Mouse (Mus musculus): ENCODE results near the gene Coro1b. TPM values are rescaled to one million over a fixed set of nuclear protein-coding genes. Genes with fewer than 3 reads are reported as not detected.

The Coro1b gene
- polyA plus RNA-seq (2012; rRNA removed), result 376 and 395 TPM in 2 replicates

DNA sequence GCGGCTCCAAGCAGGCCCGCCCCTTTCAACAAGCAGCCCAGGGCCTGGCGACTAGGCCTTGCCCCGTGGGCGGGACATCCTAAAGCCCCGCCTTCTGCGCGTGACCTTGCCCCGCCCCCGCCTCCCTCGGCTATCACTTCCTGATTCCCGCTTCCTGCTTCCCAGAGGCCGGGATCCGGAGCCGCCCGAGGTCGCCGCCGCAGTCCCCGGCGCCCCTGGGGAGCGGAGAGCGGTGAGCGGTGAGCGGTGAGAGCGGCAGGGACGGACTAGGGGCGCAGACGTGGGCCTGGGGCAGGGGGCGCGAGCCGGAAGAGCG lies at the start of gene Coro1b:
Gene Coro1b, plus strand, starts transcription at position 129 of the 316 bp plus-strand sequence.

DNA sequence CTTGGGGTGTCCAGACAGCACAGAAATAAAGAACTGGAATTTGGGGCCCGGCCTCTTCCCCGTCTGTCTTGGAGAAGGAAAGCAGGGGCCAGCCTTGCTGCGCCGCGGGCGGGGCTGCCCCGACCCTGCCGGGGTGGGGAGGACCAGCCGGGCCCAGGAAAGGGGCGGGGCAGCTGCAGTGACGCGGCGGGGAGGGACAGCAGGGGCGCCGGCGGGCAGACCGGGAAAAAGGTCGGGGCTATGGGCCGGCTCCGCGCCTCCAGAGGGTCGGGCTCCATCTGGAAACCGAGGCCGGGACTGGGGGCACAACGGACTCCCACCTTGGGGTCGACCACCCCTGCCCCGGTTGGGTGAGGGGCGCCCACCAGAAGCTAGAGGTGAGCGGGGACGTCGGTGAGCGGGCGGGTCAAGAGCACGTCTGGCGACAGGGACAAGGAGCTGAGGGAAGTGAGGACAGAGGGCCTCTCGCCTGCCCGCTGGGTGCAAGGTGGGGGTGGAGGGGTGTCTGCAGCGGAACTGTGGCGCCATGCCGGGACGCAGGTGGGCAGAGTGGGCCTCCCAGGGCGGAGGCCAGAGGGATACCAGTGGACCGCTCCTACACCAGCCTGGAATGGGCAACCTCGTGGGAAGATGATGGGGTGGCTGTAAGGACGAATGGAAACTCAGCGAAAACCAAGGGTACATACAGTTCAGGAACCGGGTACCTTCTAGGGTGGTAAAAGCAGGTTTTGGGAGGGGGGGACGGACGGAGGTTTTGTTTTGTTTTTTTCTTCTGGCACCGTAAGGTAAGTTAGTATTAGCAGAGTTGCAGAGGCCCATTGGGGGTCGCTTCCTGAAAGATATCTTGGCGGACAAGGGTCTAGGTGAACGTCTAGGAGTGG lies 48.3 kb upstream of the Coro1b start, which contains the start of gene Pitpnm1:
Gene Pitpnm1, plus strand, starts transcription at position 162 of the 881 bp plus-strand sequence.

DNA sequence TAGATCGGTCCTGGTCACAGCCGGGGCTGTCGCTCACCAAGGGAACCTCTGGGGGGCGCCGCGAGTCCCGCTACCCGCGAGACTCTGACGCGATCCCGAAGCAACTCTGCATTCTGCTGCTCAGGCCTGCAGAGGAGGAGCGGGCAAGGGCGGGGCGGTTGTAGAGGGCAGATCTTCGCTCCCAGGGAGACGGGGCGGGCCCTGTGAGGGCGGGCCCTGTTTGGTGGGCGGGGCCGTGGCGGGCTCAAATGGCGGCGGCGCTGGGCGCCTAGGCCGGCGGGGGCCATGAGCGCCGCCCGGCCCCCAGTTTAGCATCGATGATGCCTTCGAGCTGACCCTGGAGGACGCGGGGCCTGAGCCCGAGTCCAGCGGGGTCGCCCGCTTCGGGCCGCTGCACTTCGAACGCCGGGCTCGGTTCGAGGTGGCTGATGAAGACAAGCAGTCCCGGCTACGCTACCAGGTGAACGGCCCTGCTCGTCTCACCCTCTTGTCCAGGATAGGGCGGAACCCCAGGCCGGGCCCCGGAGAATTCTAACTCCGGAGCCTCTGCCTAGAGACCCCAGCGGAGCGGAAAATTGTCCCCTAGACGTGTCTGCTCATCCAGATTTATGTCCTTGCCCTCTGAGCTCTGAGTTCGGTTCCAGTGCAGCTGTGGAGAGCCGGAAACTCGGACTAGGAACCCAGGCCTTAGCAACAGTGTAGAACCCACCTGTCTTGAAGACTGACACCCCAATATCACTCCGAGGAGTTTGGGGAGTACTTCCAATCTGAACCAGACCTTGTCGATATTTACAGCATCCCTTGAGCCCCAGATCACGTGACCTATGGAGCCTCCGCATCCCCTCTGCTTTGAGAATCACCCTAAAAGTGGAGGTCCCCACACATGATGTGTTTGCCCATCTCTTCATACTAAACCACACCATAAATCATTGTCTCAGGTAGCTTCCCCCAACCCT lies 22.4 kb upstream of the Coro1b start, which contains the start of gene Aip:
Gene Aip, minus strand, starts transcription at position 118 of the 956 bp plus-strand sequence.

DNA sequence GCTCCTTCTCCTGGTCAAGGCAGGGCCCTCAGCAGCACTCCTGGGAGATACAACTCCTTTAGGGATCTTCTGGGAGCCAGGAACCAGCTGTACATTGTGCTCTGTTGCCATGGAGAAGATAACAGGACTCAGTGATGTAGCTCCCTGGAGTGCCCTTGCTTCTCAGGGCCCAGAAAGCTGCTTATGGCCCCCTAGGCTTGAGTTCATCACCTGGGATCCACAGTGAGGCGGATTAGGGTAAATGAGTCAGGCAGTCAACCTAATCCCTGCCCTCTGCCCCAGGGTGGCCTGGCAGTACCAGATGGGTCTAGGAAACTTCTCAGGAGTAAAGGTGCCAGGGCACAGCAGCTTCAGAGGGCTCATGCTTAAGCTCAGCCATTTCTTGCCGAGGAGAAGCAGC lies 9.0 kb upstream of the Coro1b start, which contains the start of gene Gpr152:
Gene Gpr152, plus strand, starts transcription at position 342 of the 400 bp plus-strand sequence.

DNA sequence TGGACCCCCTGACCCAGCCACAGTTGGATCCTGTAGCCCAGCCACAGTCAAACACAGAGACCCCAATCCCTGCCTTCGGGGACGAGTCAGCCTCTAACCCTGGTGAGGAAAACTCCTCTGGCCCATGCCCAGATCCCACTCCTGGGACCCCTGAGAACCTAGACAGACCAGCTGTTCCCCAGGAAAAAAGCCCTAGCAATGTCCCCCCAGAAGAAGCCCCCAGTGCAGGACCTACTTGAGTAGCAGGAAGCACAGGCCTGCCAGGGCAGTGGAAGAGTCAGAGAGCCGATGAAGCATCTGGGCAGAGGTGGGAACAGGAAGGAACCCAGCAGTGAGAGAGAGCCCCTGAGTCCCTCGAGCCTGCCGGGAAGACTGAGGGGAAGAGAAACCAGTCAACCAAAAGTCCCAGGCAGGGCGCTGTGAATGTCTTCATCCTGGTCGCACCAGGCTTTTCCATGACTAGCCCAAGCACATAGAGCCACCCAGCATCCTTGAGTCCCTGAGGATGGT lies 4.6 kb upstream of the Coro1b start, which contains the start of gene Cabp4:
Gene Cabp4, minus strand, starts transcription at position 275 of the 510 bp plus-strand sequence.

DNA sequence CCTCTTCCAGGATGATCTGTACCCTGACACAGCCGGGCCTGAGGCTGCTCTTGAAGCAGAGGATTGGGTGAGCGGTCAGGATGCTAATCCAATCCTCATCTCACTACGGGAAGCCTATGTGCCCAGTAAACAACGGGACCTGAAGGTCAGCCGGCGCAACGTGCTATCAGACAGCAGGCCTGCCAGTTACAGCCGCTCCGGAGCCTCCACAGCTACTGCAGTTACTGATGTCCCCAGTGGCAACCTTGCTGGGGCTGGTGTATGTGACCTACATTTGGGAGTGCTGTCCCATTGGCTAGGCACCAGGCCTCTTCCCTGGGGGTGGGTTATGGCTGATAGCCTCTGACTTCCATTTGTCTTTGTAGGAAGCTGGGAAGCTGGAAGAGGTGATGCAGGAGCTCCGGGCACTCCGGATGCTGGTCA lies 4.8 kb downstream of the Coro1b start, which contains the start of gene Ptprcap:
Gene Ptprcap, plus strand, starts transcription at position 373 of the 423 bp plus-strand sequence.

DNA sequence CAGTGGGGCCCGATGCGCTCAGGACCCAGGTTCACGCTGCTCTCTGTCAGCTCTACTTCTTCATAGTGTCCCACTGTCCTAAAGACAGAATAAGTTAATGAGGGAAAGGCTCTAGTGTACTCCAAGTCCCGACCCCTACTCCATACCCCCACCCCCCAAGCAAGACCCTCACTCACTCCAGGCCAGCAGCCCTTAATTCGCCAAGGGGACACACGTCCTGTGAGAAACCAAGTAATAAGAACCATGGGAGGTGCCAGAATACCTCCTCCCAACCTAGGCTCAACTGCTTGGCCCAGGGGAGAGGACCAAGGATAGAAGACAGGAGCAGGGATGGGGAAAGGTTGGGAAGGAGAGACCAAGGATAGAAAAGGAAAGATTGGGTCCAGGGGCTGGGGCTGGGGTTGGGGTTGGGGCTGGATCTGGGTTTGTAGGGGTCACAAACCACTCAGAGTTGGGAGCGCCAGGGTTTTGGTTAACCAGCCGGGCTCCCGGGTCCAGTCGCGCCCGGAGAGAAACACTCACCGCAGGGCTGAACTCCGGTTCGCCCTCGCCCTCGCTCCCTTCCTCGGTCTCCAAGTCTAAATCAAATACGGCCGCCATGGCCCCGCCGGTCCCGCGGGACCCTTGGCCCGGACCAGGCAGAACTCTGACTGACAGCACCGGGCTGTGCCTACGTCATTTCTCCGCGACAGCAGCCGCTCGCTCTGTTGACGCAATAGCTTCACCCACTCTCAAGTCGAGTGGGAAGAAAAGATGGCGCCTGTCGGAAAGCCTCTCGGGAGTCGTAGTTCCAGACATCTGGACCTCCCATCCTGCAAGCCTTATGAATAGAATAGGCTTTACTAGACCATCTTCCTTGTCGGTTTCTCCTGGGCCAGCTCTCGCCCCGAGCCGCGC lies 14.5 kb downstream of the Coro1b start, which contains the start of gene Rps6kb2:
Gene Rps6kb2, minus strand, starts transcription at position 709 of the 897 bp plus-strand sequence.

DNA sequence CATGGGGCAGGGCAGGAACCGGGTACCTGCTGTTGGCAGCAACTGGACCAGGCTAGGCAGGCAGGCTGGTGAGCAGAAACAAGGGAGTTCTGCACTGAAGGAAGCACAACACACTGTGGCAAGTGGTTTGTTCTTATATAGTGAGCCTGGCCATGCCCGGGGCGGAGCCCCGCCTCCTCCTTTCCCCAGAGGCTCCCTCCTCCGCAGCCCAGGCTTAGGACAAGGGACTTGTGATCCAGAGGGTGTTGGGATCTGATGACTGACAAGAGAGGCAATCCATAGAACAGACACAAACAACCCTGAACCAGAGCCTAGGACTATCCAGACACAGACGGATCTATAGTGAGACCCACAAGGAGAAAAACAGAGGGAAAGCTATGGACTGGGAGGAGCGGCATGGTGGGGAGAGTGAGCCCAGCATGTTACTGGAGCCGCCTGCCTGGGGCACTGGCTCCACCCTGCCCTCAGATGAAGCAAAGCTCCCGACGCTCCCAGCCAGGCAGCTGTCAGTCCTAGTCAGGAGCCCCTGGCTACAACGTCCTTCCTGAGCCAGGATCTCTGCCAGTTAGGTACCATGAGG lies 27.0 kb downstream of the Coro1b start, which contains the start of gene Carns1:
Gene Carns1, minus strand, starts transcription at position 112 of the 580 bp plus-strand sequence.

DNA sequence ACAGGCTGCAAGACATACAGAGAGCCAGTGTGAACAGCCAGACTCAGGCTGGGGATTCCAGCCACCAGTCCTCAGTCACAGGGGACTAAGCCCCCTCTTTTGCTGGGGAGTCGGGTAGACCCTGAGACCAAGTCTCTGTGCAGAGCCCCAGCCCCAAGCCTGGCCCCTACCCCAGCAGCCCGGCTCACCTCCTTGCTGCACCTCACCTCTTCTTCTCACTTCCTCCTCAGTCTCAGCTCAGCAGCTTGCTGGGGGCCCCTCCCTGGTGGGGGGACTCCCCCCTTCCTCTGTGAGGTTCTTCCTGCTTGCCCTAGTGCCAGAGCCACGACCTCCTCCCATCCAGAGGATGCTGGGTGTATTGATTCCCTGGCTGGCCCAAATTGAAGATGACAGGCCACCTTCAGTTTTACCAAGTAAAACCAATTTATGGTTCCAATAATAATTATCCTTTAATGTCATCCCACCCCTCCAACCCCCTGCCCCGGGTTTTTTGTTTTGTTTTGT lies 42.5 kb downstream of the Coro1b start, which contains the start of gene Tbc1d10c:
Gene Tbc1d10c, minus strand, starts transcription at position 454 of the 504 bp plus-strand sequence.

DNA sequence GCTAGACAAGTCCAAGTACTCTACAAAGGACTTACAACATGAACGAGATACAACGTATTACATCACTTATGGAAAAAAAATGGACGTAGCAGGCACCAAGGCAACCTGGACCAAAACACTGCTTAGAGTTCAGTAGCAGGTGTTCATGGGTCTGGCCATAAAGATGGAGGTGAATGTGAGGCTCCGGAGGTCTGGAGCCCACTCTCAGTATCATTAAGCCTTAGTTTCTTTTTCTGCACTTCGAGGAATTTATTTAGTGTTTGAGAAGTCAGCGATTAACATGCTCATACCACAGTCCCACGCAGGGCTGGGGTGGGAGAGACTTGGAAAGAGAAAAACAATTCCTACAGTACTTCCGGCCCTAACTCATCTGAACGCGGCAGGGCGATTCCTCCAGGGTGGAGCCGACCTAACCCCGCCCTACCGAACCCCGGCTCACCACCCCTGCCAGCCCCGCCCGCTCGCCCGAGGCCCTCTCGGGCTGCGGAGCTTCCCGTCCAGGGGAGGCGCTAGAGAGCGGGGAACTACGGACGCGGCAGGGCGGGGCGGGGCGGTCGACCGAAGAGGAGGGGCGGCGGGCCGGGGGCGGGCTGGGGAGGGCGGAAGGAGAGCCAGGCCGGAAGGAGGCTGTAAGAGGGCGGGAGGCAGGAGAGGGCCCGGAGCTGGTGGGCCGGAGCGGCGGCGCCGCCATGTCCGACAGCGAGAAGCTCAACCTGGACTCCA lies 43.3 kb downstream of the Coro1b start, which contains the start of gene Ppp1ca:
Gene Ppp1ca, plus strand, starts transcription at position 538 of the 723 bp plus-strand sequence.

DNA sequence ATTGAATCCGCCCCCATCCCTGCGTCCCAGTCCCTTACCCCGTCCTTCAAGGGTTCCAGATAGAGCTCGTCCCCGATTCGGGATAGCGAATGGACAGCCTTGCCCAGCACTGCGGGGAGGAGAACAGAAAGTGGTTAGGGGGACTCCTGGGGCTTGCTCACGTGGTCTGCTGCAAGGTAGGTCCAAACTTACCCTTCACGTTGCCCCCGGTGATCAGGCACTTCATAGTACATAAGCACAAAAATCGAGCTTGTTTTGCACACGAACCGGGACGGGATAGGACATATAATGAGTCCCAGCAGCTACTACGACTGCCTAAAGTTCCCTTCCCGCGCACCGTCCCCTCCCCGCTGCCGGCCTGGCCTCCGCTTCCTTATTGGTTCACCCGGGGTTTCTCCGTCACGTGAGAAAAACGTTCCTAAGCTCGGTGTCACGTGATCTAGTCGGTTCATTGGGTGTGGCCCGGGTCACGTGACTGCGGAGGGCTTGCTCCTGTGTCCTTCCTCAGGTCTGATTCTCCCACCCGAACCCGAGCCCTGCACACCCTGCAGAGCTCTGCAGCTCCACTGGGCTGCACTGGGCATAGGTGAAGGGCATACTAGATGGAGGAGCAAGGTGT lies 53.0 kb downstream of the Coro1b start, which contains the start of gene Rad9a:
Gene Rad9a, minus strand, starts transcription at position 372 of the 619 bp plus-strand sequence.

Other genes with a start within 250 kb of the Coro1b start
- gene Tcirg1, start 241.5 kb upstream of the Coro1b start, polyA plus RNA-seq (2012; rRNA removed), result 201 and 237 TPM in 2 replicates
- gene Ndufs8, start 235.8 kb upstream of the Coro1b start, polyA plus RNA-seq (2012; rRNA removed), result 383 and 425 TPM in 2 replicates
- 48.6 and 65.2 TPM in 2 replicates for gene Aldh3b1, start 218.8 kb upstream of the Coro1b start, polyA plus RNA-seq (2012; rRNA removed)
- 181 and 196 TPM in 2 replicates for gene Unc93b1, start 213.4 kb upstream of the Coro1b start, polyA plus RNA-seq (2012; rRNA removed)
- gene Aldh3b3, start 190.0 kb upstream of the Coro1b start, polyA plus RNA-seq (2012; rRNA removed), result 0.06 and 0.22 TPM in 2 replicates
- 1.8 and 2.1 TPM in 2 replicates for gene Aldh3b2, start 176.3 kb upstream of the Coro1b start, polyA plus RNA-seq (2012; rRNA removed)
- 26.4 and 39.5 TPM in 2 replicates for gene Acy3, start 162.0 kb upstream of the Coro1b start, polyA plus RNA-seq (2012; rRNA removed)
- gene Tbx10, start 155.9 kb upstream of the Coro1b start, polyA plus RNA-seq (2012; rRNA removed), result not detected in 2 replicates
- gene Nudt8, start 148.0 kb upstream of the Coro1b start, polyA plus RNA-seq (2012; rRNA removed), result 21.4 and 31.4 TPM in 2 replicates
- 2.0 and 3.0 TPM in 2 replicates for gene Gm49405, start 148.0 kb upstream of the Coro1b start, polyA plus RNA-seq (2012; rRNA removed)
- 14.7 and 15.3 TPM in 2 replicates for gene Doc2g, start 145.3 kb upstream of the Coro1b start, polyA plus RNA-seq (2012; rRNA removed)
- gene Ndufv1, start 135.8 kb upstream of the Coro1b start, polyA plus RNA-seq (2012; rRNA removed), result 114 and 130 TPM in 2 replicates
- gene Gstp1, start 110.6 kb upstream of the Coro1b start, polyA plus RNA-seq (2012; rRNA removed), result 602 and 633 TPM in 2 replicates
- 19.2 and 19.7 TPM in 2 replicates for gene Gstp2, start 102.6 kb upstream of the Coro1b start, polyA plus RNA-seq (2012; rRNA removed)
- gene Gstp3, start 89.0 kb upstream of the Coro1b start, polyA plus RNA-seq (2012; rRNA removed), result 0.62 and 1.6 TPM in 2 replicates
- gene Cabp2, start 67.0 kb upstream of the Coro1b start, polyA plus RNA-seq (2012; rRNA removed), result not detected in 2 replicates
- gene Cdk2ap2, start 51.4 kb upstream of the Coro1b start, polyA plus RNA-seq (2012; rRNA removed), result 282 and 353 TPM in 2 replicates
- gene Pitpnm1, start 48.6 kb upstream of the Coro1b start, polyA plus RNA-seq (2012; rRNA removed), result 140 and 151 TPM in 2 replicates
- gene Aip, start 22.8 kb upstream of the Coro1b start, polyA plus RNA-seq (2012; rRNA removed), result 123 and 142 TPM in 2 replicates
- 0.10 and 0.18 TPM in 2 replicates for gene Gpr152, start 8.8 kb upstream of the Coro1b start, polyA plus RNA-seq (2012; rRNA removed)
- gene Cabp4, start 4.6 kb upstream of the Coro1b start, polyA plus RNA-seq (2012; rRNA removed), result 0.06 TPM in 1 of 2 replicates, not detected in the other
- 32.6 and 49.4 TPM in 2 replicates for gene Ptprcap, start 5.0 kb downstream of the Coro1b start, polyA plus RNA-seq (2012; rRNA removed)
- gene Rps6kb2, start 14.7 kb downstream of the Coro1b start, polyA plus RNA-seq (2012; rRNA removed), result 34.0 and 51.7 TPM in 2 replicates
- gene Carns1, start 26.9 kb downstream of the Coro1b start, polyA plus RNA-seq (2012; rRNA removed), result 11.3 and 12.2 TPM in 2 replicates
- gene Tbc1d10c, start 42.7 kb downstream of the Coro1b start, polyA plus RNA-seq (2012; rRNA removed), result 5.6 and 6.3 TPM in 2 replicates
- gene Ppp1ca, start 43.4 kb downstream of the Coro1b start, polyA plus RNA-seq (2012; rRNA removed), result 485 and 610 TPM in 2 replicates
- gene Rad9a, start 53.0 kb downstream of the Coro1b start, polyA plus RNA-seq (2012; rRNA removed), result 28.8 and 35.2 TPM in 2 replicates
- 39.8 and 49.9 TPM in 2 replicates for gene Clcf1, start 65.6 kb downstream of the Coro1b start, polyA plus RNA-seq (2012; rRNA removed)
- not detected in 2 replicates for gene AC109138.7, start 65.7 kb downstream of the Coro1b start, polyA plus RNA-seq (2012; rRNA removed)
- gene Pold4, start 83.3 kb downstream of the Coro1b start, polyA plus RNA-seq (2012; rRNA removed), result 79.9 and 81.1 TPM in 2 replicates
- gene Ssh3, start 120.6 kb downstream of the Coro1b start, polyA plus RNA-seq (2012; rRNA removed), result 122 and 130 TPM in 2 replicates
- gene Ankrd13d, start 134.5 kb downstream of the Coro1b start, polyA plus RNA-seq (2012; rRNA removed), result 15.7 and 17.4 TPM in 2 replicates
- 98.5 and 101 TPM in 2 replicates for gene Grk2, start 157.6 kb downstream of the Coro1b start, polyA plus RNA-seq (2012; rRNA removed)
- 76.1 and 118 TPM in 2 replicates for gene Kdm2a, start 249.7 kb downstream of the Coro1b start, polyA plus RNA-seq (2012; rRNA removed)

Data from ovary, adult 2 months (tissue).